Mouse (Mus musculus): ENCODE data around the gene Hoxa1. TPM values are rescaled to one million over a fixed set of nuclear protein-coding genes. Genes with fewer than 3 reads are reported as not detected.

Hoxa1 gene
- total RNA-seq, 2 experiments from 2014 or later, result 0.13 to 0.22 TPM

DNA sequence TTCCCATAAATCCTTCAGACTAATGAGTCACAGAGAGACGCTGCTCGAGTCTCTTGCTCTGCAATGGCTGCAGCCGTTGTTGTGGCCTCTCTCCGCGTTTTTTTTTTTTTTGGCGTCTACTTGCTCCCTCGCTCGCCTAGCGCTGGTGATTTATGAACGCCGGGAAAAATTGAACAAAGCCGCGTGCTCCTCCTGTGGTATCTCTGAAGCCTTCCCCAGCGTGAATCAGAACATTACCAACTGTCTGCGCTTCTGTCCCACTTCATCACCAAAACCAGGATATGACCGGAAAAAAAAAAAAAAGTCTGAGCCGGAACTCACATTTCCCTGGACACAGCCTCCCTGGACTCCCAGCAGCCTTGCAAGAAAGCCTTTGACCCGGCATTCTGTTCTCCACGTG, 27.1 kb upstream of the Hoxa1 start:
- no peak for TF ChIP-seq CTCF (IDR thresholded peaks at IDR 0.05)
- peak overlapping the region; percentile 46 for H3K4me3 ChIP-seq

DNA sequence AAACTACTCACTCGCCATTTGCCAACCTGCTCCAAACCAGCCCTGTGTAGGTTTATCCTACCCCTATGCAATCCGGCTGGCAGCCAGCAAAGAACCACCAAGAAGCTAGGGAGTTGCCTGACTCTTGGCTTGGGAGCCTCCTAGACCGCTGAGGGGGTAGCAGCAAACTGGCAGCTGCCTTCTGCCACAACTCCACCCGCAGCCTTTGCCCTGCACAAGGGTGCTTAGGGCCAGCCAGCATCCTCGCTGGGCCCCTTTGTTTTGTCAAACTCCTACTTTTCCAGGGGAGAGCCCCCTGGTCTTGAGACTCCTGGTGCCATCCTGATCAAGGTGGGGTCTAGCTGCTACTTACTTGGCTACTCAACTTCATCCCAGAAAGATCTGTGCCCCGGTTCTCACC, 26.6 kb upstream of the Hoxa1 start:
- DNase-seq, result no peak
- H3K27ac ChIP-seq, result no peak overlapping the region
- H3K4me3 ChIP-seq, result no peak overlapping the region
- TF ChIP-seq CTCF (IDR thresholded peaks at IDR 0.05), result no peak
- intact Hi-C loops (cut with DNase I), result no loop called here

More for the DNA sequence above, 27.1 kb upstream of the Hoxa1 start:
- DNase-seq, result no peak
- intact Hi-C loops (cut with DNase I), result no loop called here
- no peak overlapping the region for H3K27ac ChIP-seq

DNA sequence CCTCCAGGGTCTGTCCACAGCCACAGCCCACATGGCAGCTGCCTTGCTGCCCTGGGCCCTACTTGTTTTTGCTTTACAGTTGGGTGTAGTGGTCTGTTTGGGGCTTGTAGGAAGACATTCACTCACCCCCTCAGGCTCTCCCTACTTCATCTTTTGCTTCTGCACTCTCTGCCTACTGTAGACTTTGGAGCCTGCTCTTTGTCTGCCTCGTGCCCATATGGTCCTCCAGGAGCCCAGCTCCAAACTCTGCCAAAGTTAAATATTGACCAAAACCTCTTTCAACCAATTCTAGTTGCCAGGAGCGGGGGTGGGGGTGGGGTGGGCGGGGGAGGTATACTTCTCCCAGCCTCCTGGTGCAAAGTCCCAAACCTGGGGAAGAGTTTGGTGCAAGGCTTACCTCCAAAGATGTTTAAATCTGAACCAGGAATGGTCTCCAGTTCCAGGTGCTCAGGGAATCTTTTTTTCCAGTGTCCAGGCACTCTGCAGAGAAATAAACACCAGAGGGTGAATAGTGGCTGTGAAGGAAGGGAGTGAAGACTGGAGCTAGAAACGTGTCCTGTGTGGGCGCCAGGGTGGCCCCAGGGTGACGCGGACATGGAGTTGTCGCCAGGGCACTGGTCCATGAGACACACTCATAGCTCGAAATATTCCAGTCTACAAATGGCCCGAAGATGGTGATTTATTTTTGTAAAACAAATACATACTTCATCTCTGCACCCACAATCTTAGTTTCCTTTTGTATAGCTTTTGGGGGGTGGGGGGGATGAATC, 25.4 kb upstream of the Hoxa1 start:
- TF ChIP-seq CTCF (IDR thresholded peaks at IDR 0.05), result no peak
- H3K4me3 ChIP-seq, result no peak overlapping the region
- intact Hi-C loops (cut with DNase I), result no loop called here
- H3K27ac ChIP-seq, result no peak overlapping the region
- no peak for DNase-seq

DNA sequence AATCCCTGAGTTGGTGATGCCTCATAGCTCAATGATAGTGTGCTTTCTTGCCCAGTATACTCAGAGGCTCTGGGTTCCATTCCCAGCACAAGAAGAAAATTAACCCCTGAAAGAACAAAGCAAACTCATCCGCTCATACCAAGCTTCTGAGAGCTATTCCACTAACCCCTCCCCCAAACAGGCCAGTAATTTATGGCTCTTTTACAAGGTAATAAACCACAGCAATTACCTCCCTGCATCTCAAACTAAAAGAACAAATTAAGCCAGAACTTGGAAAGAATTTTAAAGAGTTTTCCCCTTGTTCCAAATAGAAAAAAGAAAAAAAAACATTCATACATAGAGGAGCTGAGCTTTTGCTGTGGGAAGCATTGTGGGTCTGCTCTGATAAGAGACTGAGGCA, 24.7 kb upstream of the Hoxa1 start:
- Histone ChIP-seq H3K4me3 (no peak overlapping the region), H3K27ac (no peak overlapping the region)
- DNase-seq, result no peak
- intact Hi-C loops (cut with DNase I), result no loop called here
- no peak for TF ChIP-seq CTCF (IDR thresholded peaks at IDR 0.05)

DNA sequence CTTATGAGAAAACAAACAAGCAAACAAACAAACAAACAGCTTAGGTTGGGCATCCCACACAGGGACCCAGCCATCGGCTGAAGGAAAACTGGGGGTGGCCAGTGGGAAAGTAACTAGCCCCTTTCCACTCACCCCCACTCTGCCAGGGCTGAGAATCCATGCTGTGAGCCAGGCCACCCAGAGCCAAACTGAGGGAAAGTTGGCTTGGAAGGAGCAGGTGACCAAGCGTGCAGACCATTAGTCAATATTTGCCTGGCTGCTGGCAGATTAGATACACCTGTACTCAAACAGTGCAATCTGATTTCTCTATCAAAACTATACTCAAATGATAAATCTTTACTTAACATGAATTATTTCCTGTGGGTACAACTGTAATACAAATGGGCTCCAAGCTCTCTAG, 23.9 kb upstream of the Hoxa1 start:
- intact Hi-C loops (cut with DNase I), result no loop called here
- no peak for TF ChIP-seq CTCF (IDR thresholded peaks at IDR 0.05)
- H3K27ac ChIP-seq, result no peak overlapping the region
- H3K4me3 ChIP-seq, result no peak overlapping the region
- DNase-seq, result no peak

DNA sequence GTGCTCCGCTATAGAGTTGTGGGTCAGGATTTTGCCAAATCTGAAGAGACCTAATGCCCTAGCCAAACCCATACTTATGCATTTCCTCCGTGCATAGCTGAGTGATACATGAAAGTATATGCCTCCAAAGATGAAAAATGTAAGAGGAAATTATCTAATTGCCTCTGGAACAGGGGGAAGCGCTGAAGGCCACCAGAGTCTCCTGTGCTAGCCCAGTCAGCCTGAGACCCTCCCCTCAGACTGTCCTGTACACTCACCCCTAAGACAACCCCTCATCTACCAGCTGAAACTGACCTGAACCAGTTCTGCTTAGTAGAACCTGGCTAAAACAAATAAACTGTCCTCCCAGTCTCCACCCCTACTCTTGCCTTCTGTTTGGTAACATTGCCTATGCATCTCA, 22.6 kb upstream of the Hoxa1 start:
- intact Hi-C loops (cut with DNase I), result no loop called here
- DNase-seq, result no peak
- TF ChIP-seq CTCF (IDR thresholded peaks at IDR 0.05), result no peak
- no peak overlapping the region for H3K4me3 ChIP-seq
- H3K27ac ChIP-seq, result no peak overlapping the region

DNA sequence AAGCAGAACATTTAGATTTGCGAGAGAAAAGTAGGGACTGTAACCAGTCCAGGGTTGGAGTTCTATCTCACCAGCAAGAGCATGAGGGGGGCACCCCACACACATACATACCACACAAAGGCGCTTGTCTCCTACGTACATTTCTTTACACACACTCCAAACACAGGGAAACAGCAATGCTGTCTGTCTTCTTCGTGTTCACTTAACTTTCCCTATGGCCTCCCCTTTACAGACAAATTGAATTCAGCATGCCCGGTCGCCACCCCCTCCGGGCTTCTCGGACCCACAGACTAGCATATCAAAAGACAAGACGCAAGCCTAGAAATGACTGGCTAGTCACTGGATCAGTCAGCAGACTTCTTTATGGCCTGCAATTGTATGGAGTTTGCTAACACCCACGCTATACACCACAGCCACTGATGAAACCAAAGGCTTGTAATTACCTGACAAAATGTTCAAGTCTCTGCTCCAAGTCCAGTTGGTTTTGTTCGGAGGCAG, 22.1 kb upstream of the Hoxa1 start:
- intact Hi-C loops (cut with DNase I), result no loop called here
- H3K4me3 ChIP-seq, result peak overlapping the region; percentile 48
- DNase-seq, result no peak
- TF ChIP-seq CTCF (IDR thresholded peaks at IDR 0.05), result no peak
- H3K27ac ChIP-seq, result peak overlapping the region; percentile 56; the same call in 1 of the 2 replicates

DNA sequence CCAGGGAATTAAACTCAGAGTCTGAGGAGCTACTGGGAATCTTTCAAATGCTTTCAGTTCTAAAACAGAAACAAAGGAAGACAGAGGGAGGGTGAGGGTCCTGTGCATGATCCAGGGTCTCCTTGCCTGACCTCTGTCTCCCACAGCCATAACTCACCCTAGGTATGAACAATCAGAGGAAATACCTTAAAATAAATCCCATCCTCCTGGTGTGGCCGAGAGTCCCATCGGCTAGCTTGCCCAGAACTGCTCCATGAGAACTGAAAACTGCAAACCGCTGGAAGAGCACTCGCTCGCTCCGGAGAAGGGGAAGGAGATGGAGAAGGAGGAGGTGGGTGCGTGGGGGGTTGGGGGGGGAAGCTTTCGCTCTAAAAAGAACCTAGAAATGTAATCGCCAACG, 21.6 kb upstream of the Hoxa1 start:
- Histone ChIP-seq H3K27ac (peak overlapping the region; percentile 56; the same call in 1 of the 2 replicates), H3K4me3 (peak overlapping the region; percentile 48)
- intact Hi-C loops (cut with DNase I), result no loop called here
- DNase-seq, result no peak
- TF ChIP-seq CTCF (IDR thresholded peaks at IDR 0.05), result no peak

DNA sequence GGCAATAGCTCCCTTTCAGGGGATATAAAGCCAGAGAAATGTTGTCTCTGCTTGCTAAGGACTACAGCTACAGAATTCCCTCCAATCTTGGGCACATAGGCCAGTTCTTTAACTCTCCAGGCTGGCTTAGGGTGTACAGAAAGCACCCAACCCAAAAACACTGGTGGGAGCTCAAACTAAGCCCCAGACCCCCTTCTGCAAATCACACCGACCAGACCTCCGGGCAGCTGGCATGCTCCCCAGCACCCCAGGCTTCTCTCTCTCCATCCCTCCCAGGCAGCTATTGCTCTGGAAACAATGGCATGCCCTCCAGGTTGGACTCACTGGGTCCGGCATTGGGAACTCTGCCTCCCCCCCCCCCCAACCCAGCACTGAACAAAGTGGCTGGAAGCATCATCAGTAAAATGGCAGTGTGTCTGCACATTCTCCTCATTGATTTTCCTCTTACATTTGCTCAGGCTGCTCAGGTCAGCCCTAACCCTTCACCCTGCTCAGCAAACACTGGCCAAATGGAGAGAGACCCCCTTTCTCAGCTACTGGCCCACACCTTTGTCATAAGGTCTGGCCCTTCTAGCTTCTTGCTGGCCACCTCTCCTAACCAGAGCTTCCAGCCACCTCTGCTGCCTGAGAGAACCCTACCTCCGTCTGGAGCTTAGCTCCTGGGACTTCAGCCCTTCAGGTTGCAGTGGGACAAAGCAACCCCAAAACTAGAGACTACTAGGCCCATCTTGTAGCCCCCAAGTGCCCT, 21.0 kb upstream of the Hoxa1 start:
- no peak for TF ChIP-seq CTCF (IDR thresholded peaks at IDR 0.05)

DNA sequence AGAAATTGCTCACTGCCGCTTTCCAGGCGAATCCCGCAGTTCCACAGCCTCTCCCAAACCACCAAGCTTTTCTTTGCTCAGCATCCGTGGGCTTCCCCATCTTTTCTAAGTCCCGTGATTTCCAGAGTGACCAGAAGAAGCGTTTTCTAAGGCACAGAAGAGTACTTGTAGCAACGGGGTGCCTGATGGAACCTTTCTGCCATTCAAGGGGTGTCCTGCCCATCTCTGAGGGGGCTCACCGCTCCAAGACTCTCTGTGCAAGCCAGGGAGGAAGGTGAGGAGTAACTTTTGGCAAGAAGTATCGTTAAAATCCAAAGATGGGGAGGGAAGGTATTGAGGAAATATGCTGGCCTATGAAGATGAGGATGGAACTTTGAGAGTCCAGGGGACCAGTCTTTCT, 19.7 kb upstream of the Hoxa1 start:
- DNase-seq, result no peak
- TF ChIP-seq CTCF (IDR thresholded peaks at IDR 0.05), result no peak
- intact Hi-C loops (cut with DNase I), result no loop called here
- 0 out of 2 replicates have a peak overlapping the region, but pooled peaks have one; percentile 72 for H3K4me3 ChIP-seq
- H3K27ac ChIP-seq, result no peak overlapping the region; the same call in 1 of the 2 replicates

More for the DNA sequence above, 21.0 kb upstream of the Hoxa1 start:
- Histone ChIP-seq H3K4me3 (peak overlapping the region; percentile 48), H3K27ac (peak overlapping the region; percentile 56; the same call in 1 of the 2 replicates)
- DNase-seq, result no peak
- intact Hi-C loops (cut with DNase I), result no loop called here

DNA sequence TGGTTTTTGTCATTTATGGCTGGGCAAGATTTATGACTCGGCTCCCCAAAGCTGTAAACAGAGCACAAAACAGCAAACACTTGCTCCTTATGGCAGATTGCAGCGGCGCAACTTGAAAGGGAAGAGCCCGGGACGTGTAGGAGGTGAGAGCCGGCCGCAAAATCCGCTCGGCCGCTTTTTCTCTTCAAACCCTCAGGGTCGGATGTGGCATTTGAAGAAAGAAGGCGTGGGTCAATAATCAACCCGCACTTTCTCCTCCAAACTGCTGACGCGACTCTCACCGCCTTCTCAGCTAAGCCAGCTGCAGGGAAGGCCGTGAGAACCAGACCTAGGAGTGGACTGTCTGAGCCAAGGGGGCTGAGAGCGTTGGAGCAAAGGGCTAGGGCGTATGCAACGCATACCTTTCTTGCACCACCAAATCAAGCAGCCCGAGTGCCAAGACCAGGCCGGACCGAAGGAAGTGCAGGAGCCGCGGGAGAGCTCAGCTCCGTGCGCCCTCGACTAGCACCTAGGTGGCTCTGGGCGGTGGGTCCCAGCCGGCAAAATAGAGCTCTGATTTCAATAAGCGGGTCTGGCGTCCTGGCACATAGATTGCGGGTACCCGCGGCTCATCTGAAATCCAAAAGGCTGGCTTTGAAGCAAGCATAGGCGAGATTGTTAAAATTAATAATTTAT, 19.1 kb upstream of the Hoxa1 start, which contains the start of gene 5730596B20Rik:
Gene 5730596B20Rik (plus strand): TSS at position 438 of the 675 bp plus-strand sequence.
- TF ChIP-seq CTCF (IDR thresholded peaks at IDR 0.05), result no peak
- intact Hi-C loops (cut with DNase I), result no loop called here
- Histone ChIP-seq H3K27ac (peak within 1 kb of the TSS; percentile 71), H3K4me3 (peak within 1 kb of the TSS; percentile 72)
- no peak for DNase-seq

DNA sequence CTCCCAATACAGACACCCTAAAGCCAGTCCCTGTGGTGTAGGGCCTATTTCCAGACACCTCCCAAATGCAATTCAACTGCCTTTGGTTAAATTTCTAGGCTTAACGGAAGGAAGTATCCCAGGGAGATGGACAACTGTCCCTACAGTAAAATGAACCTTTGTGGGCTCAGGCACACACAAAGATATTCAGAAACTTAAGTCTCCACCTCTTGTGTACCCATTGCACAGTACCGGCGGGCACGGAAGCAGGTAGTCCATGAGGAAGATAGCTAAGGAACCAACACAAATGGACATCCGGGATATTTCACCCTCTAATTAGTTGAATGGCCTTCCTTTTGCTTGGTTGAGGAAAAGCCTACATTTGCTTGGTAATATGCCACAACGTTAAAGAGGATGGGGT, 18.3 kb upstream of the Hoxa1 start:
- TF ChIP-seq CTCF (IDR thresholded peaks at IDR 0.05), result no peak
- intact Hi-C loops (cut with DNase I), result no loop called here
- Histone ChIP-seq H3K4me3 (peak overlapping the region; percentile 72), H3K27ac (peak overlapping the region; percentile 71)
- no peak for DNase-seq

Measured in gastrocnemius, adult 2 months (tissue).